Mouse (Mus musculus) heart, postnatal 0 days (tissue): ENCODE data around the gene Syngr3.

ENCODE experiments used
- CTCF ChIP-seq: IDR thresholded peaks from 2 replicates; pipeline ENCODE4 v1.5.1; 2016; ENCODE audit warnings: antibody characterized with exemption, control low read depth, low read depth
- EP300 ChIP-seq: IDR thresholded peaks from 2 replicates; pipeline ENCODE4 v1.6.1; 2016; ENCODE audit warnings: antibody characterized with exemption, low read depth

GRCm38 (mm10) chr17:24686514-24686913, 3.2 kb downstream of the Syngr3 start:
- TF ChIP-seq CTCF (no peak), EP300 (no peak)
